Mouse (Mus musculus) left cerebral cortex, postnatal 4 days (tissue): Measurements from ENCODE around the gene Ppm1e. TPM values are rescaled to one million over a fixed set of nuclear protein-coding genes. Genes with fewer than 3 reads are reported as not detected.
A peak's percentile ranks its signal among the peaks of the same experiment; 100 is the strongest.

Source experiments
- DNase-seq: peaks from one replicate; pipeline ENCODE4 v3.0.0-alpha.2; 2022
- intact Hi-C: fragments of 180-260 bp; cut with DNase I; formaldehyde crosslinking; loops from one replicate; pipeline ENCODE4 v1.15.1; 2025
- total RNA-seq, 2 experiments: library from RNA; stranded (reverse); gene quantifications; 2 replicates each; pipeline ENCODE4 v1.2.3; 2021

Gene Ppm1e
- total RNA-seq, result 100 to 1,000 TPM; 106 to 111 TPM

GRCm38 (mm10) chr11:87358331-87359261, at the start of gene Ppm1e:
Gene Ppm1e (minus strand): TSS chr11:87359023.
- DNase-seq, result peak; percentile 90
- intact Hi-C loops, result loop anchor here (10.0 kb wide), 1 partner anchor 74 kb away; no protein-coding TSS in a partner anchor

GRCm38 (mm10) chr11:87404876-87405275, 46.1 kb upstream of the Ppm1e start, which contains the start of the genes Rad51c and Tex14:
Gene Rad51c (minus strand): TSS chr11:87404954.
Gene Tex14 (plus strand): TSS chr11:87405065.
- intact Hi-C loops, result loop anchor here (5.0 kb wide), 1 partner anchor 188 kb away; no protein-coding TSS in a partner anchor
- DNase-seq, result peak; percentile 24

- peak; percentile 98 for DNase-seq
- intact Hi-C loops, result loop anchor here (5.0 kb wide), 1 partner anchor 187 kb away; no protein-coding TSS in a partner anchor
Measured at GRCm38 (mm10) chr11:87404111-87404853, 45.5 kb upstream of the Ppm1e start.

GRCm38 (mm10) chr11:87398402-87398801, 39.6 kb upstream of the Ppm1e start:
- intact Hi-C loops, result no loop called here
- no peak for DNase-seq

GRCm38 (mm10) chr11:87393855-87394254, 35.0 kb upstream of the Ppm1e start:
- intact Hi-C loops, result no loop called here
- DNase-seq, result peak; percentile 39

GRCm38 (mm10) chr11:87385676-87386075, 26.9 kb upstream of the Ppm1e start:
- intact Hi-C loops, result no loop called here
- no peak for DNase-seq

GRCm38 (mm10) chr11:87384551-87384950, 25.7 kb upstream of the Ppm1e start:
- intact Hi-C loops, result no loop called here
- no peak for DNase-seq

GRCm38 (mm10) chr11:87367865-87368580, 9.2 kb upstream of the Ppm1e start:
- intact Hi-C loops, result no loop called here
- DNase-seq, result peak; percentile 63

- DNase-seq, result no peak
- intact Hi-C loops, result no loop called here
Measured at GRCm38 (mm10) chr11:87367061-87367460, 8.2 kb upstream of the Ppm1e start.

GRCm38 (mm10) chr11:87365120-87365519, 6.3 kb upstream of the Ppm1e start:
- DNase-seq, result no peak
- intact Hi-C loops, result no loop called here

GRCm38 (mm10) chr11:87359262-87359612, 414 bp upstream of the Ppm1e start:
- DNase-seq, result no peak
- intact Hi-C loops, result loop anchor here (10.0 kb wide), 1 partner anchor 74 kb away; no protein-coding TSS in a partner anchor

GRCm38 (mm10) chr11:87357317-87358300, 1.2 kb downstream of the Ppm1e start:
- intact Hi-C loops, result loop anchor here (10.0 kb wide), 1 partner anchor 73 kb away; no protein-coding TSS in a partner anchor
- DNase-seq, result peak; percentile 20

GRCm38 (mm10) chr11:87354861-87355260, 4.0 kb downstream of the Ppm1e start:
- intact Hi-C loops, result loop anchor here (10.0 kb wide), 1 partner anchor 70 kb away; no protein-coding TSS in a partner anchor
- no peak for DNase-seq

- no peak for DNase-seq
- intact Hi-C loops, result loop anchor here (10.0 kb wide), 1 partner anchor 69 kb away; no protein-coding TSS in a partner anchor
Measured at GRCm38 (mm10) chr11:87353646-87354170, 5.1 kb downstream of the Ppm1e start.

- intact Hi-C loops, result no loop called here
- DNase-seq, result no peak
Measured at GRCm38 (mm10) chr11:87326381-87326780, 32.4 kb downstream of the Ppm1e start.

- intact Hi-C loops, result no loop called here
- no peak for DNase-seq
Measured at GRCm38 (mm10) chr11:87322558-87322957, 36.3 kb downstream of the Ppm1e start.

- intact Hi-C loops, result no loop called here
- no peak for DNase-seq
Measured at GRCm38 (mm10) chr11:87320007-87320406, 38.8 kb downstream of the Ppm1e start.

- intact Hi-C loops, result no loop called here
- peak; percentile 60 for DNase-seq
Measured at GRCm38 (mm10) chr11:87318956-87319708, 39.7 kb downstream of the Ppm1e start.
